Mouse (Mus musculus) ES-Bruce4 (cell line): Measurements from ENCODE around the gene Gramd1b.

ENCODE experiments used
- CTCF ChIP-seq: IDR thresholded peaks from one replicate; pipeline ENCODE4 v1.8.1; 2011; ENCODE audit warnings: low read depth, low read length
- EP300 ChIP-seq: IDR thresholded peaks from 2 replicates; pipeline ENCODE4 v1.6.1; 2011; ENCODE audit warnings: low read depth, low read length; ENCODE audit not compliant: insufficient read depth

- TF ChIP-seq CTCF (no peak), EP300 (no peak)
These were observed 282.1 kb downstream of the Gramd1b start for GRCm38 (mm10) chr9:40249106-40249505.
